Mouse (Mus musculus) CD4-positive helper T cell, adult 2 months (primary cell): ENCODE results near the gene Gars.

Experiments used
- DNase-seq: peaks from one replicate; pipeline ENCODE4 v3.0.0-alpha.2; 2012; ENCODE audit warnings: low read depth, missing footprints, low spot score

Gene Gars

DNA sequence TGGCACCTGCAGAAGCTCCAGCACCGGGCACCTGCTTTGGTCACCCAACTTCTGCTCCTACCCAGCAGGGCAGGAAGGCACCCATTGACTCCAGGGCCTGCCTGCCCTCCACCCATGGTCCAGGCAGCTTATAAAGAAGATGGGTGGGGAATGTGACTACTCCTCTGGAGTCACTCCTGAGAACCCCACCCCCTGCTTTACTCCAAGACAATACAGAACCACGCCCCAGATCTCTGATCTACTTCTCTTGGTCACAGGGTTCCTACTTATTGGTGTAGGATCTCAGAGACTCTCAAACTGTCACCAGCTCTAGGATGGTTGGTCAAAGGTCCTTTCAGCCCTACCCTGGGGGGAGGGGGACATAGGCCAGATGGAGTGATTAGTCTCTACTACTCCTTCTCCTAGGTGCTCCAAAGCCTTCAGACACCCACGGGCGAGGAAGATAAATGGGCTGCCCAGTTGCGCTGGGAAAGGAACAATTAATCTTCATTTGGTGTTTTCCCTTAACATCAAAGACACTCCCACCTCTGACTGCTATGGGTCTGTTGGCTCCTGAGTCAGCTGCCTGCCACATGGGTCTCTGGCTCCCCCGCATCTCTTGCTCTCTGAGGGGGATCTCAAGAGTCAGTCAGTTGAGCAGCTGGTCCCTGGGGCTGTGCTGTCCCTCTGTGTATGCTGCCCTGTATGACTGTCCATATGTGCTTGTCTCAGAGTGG, 55.8 kb downstream of the Gars start:
- no peak for DNase-seq

GRCm38 (mm10) chr6:55098030-55098429, 60.2 kb downstream of the Gars start:
- DNase-seq, result no peak

DNA sequence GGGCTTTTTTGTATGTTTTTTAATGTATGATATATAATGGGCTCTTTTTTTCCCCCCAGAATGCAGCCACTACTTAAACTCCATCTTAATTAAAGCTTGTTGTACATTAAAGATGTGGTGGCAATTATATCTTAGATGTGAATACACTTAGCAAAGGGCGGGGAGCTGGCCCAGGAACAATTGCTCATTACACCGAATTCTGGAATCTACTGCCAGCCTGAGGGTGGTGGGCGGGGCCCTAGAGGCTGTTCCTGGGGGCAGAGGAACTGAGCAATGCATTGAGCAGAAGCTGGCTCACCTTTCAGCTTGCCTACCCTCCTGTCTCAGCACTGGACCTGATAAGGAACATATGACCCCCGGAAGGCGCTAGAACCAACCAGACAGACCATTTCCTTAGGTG, 60.8 kb downstream of the Gars start:
- no peak for DNase-seq

- no peak for DNase-seq
Observed at GRCm38 (mm10) chr6:55108358-55108757, 70.6 kb downstream of the Gars start.

DNA sequence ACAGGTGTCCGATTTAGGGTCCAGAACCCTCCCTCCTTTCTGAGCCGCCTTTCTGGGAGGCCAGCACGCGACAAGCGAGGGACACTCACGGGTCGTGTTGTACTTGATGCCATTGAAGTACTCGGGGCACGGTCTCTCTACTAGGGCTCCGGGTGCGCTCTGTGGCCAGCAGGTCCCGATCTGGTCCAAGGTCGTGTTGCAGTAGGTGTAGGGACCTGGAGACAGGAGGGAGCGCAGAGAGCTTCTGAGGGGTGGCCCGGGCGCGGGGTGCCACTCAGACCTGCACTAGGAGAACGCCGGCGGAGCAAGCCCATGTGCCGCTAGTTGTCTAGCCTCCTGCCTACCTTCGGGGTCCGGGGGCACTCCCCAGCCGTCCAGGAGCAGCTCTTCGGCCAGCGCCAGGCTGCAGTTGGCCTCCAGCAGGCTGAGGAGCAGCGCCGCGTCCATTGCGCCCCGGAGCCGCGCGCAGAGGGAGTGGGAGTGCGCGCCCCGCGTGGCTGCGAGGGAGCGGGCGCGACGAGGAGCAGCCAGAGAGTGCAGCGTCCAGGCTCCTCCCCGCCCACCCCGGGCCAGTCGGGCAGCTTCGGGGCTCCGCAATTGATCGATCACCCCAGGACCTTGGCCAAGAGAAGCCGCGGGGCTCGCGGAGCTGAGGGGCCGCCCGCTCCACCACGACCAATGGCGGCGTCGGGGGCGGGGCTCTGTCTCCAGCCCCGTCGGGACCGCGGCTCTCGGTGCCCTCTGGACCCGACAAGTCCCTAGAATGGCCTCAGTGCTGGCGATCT, 79.7 kb downstream of the Gars start:
- no peak for DNase-seq

- no peak for DNase-seq
Observed at GRCm38 (mm10) chr6:55123056-55123455, 85.2 kb downstream of the Gars start.

DNA sequence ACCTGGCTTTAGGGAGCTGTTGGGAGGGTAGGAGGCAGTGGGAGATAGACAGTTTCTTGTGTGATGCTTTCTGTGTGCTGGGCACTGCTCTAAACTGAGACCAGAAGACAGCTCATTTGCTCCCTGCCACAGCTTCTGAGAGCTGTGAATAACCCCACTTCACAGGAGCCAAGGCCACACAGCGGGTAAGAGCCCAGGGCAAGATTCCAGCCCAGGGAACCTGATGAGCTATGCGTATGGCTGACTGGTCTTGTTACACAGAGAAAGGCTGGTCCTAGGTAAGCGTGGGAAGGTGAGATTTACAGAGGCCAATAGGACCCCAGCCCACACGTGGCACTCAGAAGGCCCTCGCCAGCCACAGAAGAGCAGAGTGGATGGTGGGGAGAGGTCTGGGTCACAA, 88.8 kb downstream of the Gars start:
- no peak for DNase-seq

DNA sequence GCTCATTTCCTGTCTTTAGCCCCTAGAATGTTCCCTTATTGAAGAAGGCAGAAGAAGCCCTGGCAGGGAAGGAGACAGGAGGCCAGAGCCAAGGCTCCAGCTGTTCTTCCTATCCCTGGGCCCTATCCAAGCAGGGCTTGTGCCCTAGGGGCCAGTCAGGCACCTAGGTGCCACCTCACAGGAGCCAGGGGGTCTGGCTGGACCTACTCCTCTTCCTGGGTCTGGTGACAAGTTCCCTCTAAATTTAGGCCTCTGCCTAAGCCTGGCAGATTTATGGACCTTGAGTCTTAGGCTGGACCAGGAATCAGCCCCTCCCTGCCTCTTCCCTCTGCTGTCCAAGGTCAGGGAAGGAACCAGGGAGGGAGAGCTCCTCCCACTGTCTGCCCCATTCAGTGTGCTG, 90.6 kb downstream of the Gars start:
- DNase-seq, result no peak
